Mouse (Mus musculus) kidney, postnatal 36 days (tissue): ENCODE measurements at regions not wholly inside any gene's neighbourhood (a gene's known extent, or its start where the extent isn't known, plus 50 kb on each side); places are given as distances from the start of the nearest gene placed in this dataset.

Experiments used
- DNase-seq, 2 experiments: peaks; one replicate each; pipeline ENCODE4 v3.0.0; 2021 to 2022; ENCODE audit warnings: mixed read lengths in 2 of 2

DNA sequence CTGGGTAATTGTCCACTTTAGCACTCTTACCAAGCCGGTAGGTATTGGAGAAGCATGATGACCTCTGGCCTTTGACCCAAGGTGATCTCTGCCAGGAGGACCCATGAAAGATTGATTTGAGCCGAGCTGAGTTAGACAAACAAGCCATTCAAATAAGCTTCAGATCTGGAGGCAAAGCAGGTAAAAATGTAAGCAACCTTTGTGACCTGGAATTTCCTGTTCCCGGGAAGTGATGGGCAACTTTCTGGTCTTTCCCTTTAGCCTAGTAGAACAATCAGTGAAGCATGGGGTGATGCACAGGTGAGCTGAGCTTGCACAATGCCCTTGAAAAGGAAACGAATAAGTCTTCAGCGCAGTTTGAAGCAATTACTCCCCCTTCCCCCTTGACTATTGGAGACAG lies 127.0 kb downstream of the Mycn start:
- no peak for DNase-seq

DNA sequence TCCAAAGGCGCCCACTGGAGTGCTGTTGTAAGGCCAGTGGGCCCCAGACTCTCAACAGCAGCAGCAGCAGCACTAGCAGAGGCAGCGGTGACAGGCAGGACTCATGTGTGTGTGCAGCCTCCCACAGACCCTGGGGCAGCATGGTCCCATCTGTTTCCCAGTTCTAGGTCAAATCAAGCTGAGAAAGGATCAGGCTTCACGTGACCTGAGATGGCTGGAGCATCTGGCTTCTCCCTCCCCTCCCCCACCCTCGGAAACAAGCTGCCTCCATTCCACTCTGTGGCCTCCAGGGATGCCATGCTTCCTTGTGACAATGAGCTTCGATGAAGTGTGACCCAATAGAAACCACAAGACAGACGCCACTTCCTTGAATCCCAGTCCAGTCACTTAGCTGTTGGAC lies 128.8 kb downstream of the Mycn start:
- no peak for DNase-seq

DNA sequence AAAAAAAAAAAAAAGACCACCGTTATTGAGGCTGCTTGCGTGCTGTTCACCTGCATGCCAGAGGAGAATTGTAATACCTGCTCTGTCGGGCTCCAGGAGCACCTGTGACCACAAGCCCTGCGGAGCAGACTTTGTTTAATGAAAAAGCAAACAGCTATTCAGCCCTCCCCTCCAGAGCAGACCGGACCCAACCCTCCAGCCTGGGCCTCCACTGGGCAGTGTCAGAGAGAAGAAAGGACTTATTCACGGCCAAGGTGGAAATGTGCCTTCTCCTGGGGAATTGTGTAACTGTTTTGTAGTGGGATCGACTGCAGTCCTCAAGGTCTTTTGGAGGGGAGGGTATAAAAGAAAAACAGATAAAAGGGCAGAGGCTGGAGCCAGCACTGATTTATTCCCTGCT lies 130.8 kb downstream of the Mycn start:
- DNase-seq, result peak; percentile 11 to 12

DNA sequence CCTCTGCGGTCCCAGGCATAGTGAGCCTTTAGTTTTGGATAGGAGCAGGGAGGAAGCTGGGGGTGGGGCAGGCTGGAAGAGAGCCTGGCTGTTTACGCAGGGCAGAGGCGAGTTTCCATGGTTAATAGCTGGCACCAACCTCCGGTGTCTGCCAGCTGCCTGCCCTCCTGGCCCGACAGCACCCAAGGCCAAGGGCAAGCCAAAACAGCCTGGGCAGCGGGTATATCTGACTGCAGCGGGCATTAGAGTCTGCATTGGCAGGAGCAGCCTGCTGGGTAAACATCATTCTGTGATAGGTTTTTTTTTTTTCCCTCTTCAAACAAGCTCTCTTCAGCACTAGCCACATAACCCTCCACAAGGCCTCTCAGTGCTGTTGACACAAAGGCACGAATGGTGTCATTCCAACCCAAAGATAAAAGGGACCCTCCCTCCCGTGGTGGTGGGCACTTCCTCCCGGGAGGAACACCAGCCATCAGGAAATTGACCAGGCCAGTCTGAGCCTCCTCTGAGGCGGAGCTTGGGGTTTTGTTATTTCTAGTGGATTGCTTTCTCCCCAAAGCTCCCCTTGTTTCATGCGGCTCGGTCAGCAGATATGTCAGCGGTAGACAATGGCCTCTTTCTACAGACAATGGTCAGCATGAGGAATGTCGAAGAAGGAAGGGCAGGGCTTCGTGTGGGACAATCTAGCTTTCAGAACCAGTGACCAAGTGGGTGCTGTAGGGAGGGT lies 131.4 kb downstream of the Mycn start:
- DNase-seq, result peak; percentile 86 to 88

DNA sequence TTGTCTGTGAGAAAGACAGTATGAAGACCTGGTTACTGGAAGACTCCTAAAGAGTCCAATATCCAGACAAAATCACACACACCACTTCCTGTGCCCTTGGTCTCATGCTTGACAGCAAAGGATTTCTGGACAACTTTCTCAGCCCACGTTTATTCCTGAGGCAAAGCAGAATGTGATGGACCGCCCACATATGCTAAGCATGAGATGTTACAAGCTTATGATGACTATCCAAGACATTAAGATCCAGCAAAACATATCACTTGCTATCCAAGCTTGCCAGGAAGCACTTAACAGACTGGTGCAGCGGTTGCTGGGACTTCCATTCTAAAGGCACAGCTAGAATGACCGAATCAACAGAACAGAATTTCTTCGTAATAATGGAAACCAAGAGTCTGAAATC lies 133.6 kb downstream of the Mycn start:
- no peak for DNase-seq

DNA sequence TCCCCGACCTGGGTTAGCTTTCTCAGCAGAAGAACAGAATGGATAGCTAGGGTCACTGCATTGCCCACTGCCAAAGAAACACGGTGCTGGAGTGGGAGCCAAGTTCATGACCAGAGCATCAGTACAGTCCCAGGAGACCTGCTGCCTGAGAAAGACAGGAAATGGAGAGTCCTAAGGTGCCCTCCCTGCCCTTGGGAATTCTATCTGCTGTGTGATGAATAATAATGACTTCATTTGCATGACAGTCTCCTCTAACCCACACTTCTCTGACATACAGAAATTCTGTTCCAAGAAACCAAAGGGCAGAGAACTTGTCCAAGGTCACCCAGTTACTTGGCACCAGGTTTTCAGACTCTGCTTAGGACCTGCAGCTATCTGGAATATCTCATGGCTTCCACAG lies 138.1 kb downstream of the Mycn start:
- no peak for DNase-seq

DNA sequence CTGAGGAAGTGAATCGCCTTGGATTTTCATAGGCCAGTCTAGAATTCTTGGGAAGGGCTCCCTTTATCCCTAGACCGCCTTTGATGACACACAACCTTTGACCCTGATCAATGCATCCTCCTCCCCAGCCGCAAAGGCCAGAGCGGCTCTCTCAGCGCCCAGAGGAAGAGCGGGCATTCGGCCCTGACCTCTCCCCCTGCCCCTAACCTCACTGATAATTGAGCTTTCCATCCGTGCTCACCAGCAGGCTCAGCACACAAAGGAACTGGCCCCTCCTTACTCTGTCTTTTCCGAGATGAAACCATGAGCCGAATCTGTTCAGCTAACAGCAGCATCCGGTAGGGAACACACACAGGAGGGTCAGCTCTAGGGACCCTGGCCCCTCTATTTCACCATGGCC lies 139.3 kb downstream of the Mycn start:
- no peak for DNase-seq

DNA sequence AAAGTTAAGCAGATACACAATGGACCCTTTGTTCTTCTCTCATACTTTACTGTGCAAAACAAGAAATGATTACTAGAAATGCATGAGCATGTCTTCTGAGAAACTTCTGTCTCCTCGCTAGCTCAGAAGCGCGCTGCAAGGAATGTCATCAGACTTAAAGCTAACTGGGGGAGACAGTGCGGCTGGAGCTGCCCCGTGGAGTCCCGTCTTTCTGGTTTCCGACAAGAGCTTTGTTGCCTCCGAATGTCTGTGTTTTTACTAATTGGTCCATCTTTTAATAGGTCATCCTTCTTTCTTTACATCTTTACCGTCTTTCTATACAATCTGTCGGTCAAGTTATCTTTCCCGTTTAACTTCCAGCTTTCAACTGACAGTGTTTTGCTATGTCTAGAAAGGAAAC lies 140.0 kb downstream of the Mycn start:
- no peak for DNase-seq

DNA sequence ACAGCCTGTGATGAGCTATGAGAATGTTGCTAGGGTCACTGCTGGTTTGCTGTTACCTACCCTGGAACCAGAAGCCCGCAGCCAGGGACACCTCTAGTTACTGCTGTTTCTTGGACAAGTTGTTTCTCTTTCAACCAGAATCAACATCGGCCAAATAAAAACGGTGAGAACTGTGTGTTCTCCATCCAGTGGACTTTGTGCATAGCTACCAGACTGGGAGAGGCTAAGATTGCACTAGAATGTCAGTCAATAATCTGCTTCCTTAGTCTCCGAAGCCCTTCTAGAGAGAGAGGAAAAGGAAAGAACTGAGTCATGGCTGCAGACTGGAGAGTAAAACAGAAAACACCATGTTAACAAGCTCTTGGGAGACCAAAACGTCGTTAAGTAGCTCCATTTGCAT lies 141.6 kb downstream of the Mycn start:
- no peak for DNase-seq

DNA sequence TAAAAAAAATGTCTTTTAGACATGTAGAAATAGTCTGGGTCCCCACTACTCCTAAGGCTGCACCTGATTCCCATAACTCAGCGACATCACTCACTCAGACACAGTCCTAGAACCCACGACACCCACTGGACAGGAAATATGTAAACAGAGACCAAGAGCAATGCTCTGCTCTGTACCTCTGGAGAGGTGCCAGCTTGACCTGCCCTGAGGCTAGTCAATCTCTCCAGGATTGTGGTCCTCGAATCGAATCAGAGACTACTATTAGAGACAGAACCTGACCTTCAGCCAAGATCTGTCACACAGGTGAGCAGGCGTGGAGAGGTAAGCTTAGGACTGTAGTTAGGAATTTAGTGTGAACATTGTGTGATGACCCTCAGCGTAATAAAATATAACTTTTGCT lies 152.7 kb downstream of the Mycn start:
- peak in 1 of 2 experiments; percentile 19 for DNase-seq

DNA sequence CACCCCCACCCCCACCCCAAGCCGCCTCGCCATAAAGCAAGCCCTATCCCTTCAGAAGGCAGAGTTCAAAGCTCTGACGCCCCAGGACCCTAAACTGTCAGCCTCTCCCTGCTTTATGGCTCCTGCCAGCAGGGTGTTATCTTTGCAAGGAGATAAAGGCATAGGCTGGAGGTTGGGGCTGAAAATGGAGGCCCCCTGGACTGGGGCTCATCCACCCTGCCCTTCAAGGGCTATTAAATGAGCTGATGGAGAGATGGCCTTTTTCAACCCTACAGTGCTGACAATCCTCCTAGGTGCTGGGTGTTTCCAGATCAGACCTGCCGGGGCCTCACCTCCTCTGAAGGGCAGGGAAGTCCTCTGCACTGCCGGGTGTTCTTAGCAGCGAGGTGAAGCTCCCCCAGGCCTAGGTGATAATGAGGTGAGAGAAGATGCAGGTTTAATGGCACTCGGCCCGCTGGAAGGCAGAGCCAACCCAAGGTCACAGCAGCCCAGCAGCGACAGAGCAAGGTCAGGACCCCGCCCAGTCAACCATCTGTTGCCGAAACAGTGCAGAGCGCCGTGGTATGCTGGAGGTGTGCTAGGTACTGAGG lies 153.4 kb downstream of the Mycn start:
- no peak for DNase-seq

DNA sequence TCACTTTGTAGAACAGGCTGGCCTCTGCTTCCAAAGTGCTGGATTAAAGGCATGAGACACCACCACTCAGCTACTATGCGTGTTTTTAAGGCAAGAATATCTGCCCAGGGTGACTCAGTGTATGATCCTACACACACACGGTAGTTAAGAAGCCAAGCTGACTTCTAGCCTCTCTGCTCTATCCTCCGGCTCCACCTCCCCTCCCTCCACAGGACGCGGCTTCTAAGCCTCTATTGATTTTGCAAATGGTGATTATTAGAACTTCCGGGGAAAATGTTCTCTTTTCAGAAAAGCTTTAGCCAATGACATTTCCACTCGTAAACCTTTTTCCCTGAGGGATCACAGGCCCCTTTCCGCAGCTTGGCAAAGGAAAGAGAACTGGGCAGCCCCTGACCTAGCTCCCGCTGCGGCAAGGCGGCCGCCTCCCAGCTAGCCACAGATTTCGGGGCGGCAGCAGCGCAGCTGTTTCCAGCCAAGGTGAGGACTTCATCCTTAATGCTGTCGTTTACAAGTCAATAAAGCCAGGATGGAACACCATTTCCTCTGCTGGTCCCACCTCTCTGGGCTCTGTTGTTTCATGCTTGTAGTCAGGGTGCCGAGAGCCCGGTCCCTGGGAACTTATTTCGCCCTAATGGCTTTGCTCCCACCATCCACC lies 154.0 kb downstream of the Mycn start:
- no peak for DNase-seq

DNA sequence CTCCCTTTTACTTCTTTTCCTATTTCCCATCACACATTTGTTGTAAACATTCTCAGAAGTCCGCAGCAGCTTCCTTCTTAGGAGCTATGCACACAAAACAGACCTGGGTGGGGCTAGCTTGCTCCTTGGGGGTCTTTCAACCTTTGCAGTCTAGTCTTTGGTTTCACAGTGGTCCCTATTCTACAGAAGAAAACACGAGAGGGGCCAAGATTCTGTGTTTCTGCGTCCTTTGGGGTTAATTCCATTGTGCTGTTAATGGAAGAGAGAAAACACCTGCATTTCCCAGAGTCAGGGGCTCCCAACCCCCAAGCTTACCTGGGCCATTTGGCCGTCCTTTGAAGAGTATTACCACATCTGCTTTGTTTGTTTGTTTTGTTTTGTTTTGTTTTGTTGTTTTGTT lies 154.6 kb downstream of the Mycn start:
- no peak for DNase-seq

DNA sequence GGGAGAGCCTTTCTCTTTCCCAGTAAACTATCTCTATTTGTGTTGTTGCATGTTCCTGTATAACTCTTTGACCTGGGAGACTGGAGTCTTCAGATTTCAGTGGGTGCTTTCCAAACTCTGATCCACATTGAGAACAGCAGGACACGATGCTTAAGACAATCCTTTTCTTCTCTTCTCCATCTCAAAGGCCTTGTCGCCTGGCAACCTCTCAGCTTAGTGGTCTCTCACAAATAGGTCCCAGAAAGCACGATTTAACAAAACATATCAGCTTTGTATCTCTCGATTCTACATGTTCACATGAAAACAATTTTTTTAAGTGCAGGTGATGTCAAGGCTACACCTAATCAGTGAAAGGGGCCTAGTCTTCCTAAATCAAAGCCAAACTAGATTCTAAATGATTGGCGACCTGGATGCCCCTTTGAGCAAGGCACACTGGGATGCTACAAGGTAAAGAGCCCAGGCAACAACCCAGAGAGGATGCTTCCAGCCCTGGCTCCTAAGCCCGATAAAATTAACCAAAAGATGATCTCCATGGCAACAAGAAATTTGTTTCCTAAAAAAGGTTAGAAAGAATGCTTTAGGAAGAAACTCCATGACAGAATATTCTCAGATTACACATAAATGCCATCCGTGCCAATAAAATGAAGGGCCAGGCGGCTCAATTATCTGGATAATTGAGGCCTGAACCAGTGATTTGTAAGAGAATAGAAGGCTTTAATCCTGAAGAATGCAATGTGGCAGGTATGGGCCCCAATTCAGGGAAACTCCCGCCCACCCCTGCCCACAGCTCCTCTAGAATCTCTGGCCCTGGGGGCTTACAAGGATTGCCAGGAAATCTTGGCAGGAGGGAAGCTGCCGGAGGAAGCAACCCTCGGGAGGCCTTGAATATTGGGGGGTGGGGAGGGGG lies 157.8 kb downstream of the Mycn start:
- no peak for DNase-seq

DNA sequence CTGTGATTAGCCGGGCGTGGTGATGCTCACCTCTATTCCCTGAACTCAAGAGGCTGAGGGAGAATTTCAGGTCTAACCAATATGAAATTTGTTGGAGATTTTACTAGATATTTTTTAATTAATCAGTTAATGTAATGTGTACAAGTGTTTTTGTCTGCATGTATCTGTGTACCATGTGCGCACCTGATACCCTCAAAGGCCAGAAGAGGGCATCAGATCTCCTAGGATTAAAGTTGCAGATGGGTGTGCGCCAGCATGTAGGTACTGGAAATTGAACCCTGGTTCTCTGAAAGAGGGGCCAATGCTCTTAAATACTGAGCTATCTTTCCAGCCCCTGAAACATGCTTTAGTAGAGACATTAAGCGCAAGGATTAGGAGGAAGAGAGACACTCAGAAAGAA lies 160.2 kb downstream of the Mycn start:
- peak in 1 of 2 experiments; percentile 14 for DNase-seq

DNA sequence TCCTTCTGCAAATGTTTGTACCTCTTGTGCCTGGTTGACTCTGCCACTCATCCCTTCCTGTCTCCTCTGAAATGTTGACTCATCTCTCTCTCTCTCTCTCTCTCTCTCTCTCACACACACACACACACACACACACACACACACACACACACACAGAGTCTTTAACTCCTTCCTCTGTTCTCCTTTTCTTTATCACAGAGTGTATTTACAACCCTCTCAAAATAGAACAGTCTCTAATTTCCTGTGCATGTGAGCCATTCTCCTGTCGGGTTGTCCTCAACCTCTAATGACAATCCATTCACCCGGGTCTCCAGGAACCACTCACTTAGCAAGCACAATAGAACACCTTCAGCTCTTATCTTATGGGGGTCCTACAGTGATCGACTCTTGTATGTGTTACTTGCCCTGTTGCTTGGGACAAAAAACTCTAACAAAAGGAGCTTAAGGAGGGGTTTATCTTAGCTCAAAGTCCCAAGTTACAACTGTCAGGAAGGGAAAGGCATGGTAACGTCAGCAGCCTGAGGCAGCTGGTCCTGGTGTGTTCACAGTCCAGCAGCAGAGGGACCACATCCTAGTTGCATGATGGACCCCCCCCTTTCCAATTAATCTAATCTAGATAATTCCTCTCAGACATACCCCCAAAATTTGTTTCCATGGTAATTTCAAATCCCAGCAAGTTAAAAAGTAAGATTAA lies 163.0 kb downstream of the Mycn start:
- DNase-seq, result no peak

DNA sequence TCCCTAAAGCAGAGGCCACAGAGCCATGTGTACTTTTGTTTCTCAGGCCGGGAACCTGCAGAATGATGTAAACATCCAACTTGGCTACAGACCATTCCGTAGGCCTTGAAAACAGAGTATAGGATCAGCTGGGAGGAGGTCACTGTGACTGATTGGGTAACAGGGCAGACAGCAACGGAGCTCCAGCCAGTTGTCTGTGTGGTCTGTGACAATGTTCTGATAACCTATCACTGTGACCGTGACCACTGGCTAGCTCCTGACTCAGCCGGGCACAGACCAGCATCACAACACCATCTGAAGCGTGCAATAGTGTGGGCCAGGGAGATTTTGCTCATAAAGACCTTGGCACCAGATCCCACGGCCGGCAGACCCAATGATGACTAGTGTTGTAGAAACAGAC lies 164.3 kb downstream of the Mycn start:
- no peak for DNase-seq

DNA sequence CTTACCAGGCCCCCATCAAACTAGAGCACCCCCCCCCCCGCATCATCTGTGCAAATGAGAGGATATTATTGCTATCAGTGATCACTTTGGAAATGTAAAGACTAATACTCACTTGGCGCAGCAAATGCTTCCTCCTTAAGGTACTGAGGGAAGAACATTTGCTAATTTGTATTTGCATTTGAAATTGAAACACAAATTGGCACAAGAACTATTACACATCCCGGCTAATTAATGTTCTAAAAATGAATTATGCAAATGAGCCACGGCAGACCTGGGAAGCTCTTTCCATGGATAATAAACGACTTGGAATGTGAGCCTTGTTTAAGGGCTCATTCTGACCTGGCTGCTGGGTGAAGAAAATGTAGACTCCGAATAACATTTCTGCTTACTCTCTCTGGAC lies 164.9 kb downstream of the Mycn start:
- DNase-seq, result no peak

DNA sequence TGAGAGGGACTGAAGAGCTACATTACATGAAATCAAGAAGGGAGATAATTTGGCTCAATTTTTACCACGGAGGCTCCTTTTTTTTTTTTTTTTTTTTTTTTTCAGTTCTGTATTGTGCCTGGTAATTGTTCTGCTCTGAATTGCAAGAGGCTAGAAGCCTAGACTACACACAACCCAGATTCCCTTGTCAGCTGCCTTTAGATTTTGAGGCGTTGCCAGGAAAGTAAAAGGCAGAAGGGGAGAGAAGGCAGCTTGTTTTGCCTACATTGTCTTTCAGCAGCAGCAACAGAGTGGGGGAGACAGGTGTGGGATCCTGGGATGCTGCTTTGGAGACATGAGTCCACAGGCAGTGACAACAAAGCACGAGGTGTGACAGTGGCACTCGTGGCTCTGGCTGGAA lies 170.7 kb downstream of the Mycn start:
- no peak for DNase-seq

DNA sequence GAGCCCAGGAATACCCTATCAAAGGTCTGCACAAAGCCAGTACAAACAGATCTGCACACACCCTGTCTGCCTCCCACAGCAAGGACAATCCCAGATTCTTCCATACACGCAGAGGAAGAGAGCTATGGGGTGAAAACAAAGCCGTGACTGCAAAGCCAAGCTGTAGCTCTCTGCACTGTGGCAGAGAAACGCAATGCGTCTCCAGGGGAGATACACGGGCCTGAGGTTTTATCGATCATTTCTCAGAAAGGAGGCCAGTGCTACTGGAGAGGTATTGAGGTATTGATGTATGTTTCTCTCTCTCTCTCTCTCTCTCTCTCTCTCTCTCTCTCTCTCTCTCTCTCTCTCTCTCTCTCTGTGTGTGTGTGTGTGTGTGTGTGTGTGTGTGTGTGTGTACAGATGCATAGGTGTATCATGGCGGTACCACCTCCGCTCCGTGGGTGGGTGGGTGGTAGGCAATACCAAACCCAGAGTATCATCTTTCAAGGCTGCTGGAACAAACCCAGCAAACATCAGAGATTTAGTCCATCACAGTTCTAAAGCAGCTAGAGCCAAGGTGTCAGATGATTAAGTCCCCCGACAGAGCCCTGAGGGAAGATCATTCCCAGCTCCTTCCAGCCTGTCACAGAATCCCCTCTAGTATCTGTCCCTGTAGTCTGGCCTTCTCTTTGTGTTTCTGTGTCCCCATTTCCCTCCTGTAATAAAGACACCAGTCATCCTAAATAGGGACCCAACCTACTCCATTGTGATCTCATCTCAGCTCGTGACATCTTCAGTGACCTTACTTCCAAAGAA lies 175.0 kb downstream of the Mycn start:
- DNase-seq, result no peak

DNA sequence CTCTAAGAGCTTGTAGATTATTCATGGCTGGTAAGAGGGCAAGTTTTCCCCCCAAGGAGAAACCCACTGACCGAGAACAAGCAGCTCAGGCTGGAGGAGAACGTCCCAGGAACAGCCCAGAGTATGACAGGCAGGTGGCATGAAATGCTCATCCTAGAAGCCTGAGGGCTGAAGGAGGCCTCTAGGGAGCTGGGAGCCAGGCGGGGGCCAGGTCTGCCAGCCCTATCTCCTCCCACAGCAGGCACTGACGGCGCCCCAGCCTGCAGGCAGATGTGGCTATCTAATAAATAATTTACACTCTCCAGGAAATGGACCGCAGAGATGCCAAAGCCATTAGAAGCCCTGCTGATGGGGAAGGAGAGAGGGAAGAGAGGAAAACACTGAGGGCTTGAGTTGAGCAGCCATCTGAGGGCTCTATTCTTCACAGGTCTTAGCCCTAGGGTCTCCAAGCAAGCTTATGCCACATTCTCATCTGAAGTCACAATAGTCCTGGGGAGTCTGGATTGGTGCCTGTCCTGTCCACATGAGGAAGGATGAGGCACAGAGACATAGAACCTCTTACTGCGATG lies 176.1 kb downstream of the Mycn start:
- DNase-seq, result no peak

DNA sequence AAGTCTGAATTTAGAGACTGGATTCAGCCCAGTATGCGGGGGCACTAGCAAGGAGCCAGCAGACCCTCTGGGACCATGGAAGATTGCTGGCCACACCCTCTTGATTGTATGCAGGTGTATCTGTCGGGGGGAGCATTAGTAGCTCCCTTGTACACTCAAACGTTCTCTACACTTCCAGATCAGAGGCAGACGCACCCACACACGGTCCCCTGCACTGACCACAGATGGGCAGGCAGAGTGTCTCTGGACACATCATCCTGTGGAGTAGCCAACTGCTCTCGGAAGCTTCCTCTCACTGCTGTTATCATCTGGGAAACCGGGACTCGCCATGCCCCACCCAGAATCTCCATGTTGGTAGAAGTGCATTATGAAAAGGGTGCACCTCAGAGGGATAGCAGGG lies 176.7 kb downstream of the Mycn start:
- no peak for DNase-seq
